Mouse (Mus musculus) C2C12 (cell line): ENCODE results near the gene Ift43.

Experiments
- CTCF ChIP-seq: IDR thresholded peaks from one replicate; pipeline ENCODE4 v1.5.1; 2011; ENCODE audit not compliant: control insufficient read depth, insufficient read depth, insufficient read length
- MAX ChIP-seq: IDR thresholded peaks from one replicate; pipeline ENCODE4 v1.6.1; 2011; ENCODE audit warnings: mild to moderate bottlenecking, control low read depth

GRCm38 (mm10) chr12:86103391-86103790 is 21.1 kb downstream of the Ift43 start:
- TF ChIP-seq CTCF = no peak
- no peak for TF ChIP-seq MAX
